Mouse (Mus musculus) liver, adult (tissue): ENCODE data around the gene Mfn2.

Experiments
- GATA4 ChIP-seq: IDR thresholded peaks from 2 replicates; pipeline ENCODE4 v1.6.1; 2014; ENCODE audit warnings: mild to moderate bottlenecking, low read length; ENCODE audit not compliant: insufficient replicate concordance

Gene Mfn2

DNA sequence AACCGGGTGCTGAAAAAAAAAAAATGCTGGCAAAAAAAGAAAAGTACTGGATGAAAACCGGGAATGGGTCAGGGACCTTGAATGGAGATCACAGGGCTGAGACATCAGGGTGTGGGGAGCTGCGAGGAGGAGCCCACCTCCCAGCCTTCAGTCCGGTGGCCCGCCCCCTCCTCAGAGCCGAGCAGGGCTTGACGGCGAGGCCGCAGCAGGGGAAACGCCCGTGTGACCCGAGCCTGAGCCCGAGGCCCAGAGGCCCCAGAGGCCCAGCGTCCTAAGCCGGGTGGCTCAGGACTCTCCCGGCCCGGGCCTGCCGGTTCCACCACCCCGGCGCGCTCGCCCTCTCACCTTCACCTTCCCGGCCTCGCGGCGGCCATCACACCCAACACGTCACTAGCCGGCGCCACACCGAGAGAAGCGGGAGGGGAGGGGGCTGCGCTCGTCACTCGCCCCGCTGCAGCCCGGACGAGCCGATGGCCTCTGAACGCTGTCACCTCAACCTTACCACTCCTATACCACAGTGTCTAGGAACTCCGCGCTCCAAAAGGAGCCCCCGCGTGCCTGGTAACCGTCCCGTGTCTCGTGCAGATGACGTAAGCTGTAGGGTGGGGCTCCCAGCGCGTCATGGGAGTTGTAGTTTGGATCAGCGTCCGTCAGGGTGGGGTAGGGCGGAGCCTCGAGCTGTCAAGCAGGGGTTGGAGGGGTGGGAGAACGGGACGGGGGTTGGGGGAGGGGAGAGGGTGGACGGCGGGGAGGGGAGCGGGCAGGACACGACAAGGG, at the start of gene Mfn2:
Mfn2 (minus strand) TSS at position 392 of the 777 bp plus-strand sequence.
- TF ChIP-seq GATA4, result no peak

DNA sequence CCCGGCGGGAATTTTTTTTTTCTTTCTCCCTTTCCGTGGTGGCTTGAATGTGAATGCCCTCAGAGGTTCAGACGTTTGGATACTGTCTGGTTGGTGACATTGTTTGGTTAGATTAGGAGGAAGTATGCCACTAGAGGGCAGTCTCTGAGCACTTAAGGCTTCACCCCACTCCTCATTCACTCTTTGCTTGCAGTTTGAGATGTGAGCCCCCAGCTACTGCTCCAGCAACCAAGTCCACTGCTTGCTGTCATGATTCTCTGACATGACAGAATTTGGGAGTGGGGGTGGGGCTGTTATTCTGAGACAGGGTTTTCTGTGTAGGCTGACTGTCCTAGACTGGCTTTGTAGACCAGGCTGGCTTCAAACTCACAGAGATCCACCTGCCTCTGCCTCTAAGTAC, 49.1 kb upstream of the Mfn2 start:
- no peak for TF ChIP-seq GATA4

GRCm38 (mm10) chr4:147947511-147947910, 43.0 kb upstream of the Mfn2 start:
- TF ChIP-seq GATA4, result no peak

DNA sequence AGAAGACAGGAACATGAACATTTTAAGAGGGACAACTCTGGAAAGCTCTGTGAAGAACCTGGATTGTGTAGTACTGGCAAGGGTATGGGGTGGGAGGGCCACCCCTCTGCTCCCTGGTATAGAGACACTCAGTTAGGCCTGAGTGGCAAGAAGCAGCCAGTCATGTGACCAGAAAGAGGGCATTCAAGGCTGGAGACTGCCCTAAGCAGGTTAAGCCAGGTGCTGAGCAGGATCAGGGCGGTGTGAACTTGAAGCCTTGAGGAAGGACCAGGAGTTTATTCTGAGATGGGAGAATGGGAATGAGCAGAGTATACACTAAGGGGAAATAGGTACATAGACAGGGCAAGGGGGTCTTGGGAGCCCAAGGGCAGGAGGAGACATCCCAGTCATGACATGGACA, 38.5 kb upstream of the Mfn2 start:
- TF ChIP-seq GATA4, result no peak

DNA sequence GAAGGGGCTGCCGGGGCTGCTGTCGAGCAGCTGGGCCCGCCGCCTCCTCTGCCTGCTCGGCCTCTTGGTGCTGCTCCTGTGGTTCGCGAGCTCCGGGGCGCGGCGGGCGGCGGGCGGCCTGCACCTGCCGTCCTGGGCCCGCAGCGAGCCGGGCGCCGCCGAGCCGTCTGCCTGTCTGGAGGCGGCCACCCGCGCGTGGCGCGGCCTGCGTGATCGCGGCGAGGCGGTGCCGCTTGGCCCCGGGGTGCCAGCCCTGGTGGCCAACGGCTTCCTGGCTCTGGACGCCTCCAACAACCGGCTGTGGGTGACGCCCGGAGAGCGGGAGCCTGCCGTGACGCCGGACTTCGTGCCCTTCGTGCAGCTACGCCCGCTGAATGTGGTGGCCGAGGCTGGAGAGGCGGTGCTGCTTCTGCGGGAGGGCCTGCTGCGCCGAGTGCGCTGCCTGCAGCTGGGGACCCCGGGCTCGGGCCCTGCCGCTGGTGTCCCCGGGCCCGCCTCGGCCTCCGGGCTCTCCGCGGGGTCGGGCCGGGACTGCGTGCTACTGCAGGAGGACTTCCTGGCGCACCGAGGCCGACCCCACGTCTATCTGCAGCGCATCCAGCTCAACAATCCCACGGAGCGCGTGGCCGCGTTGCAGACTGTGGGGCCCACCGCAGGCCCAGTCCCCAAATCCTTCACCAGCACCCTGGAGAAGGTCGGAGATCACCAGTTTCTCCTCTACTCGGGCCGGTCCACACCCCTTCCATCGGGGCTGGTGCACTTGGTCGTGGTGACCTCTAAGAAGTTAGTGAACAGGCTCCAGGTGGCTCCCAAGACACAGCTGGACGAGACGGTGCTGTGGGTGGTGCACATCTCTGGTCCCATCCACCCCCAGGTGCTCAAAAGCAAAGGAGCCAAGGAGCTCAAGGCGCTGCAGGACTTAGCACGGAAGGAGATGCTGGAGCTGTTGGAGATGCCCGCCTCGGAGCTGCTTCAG, 36.8 kb upstream of the Mfn2 start:
- no peak for TF ChIP-seq GATA4

GRCm38 (mm10) chr4:147940576-147941044, 36.1 kb upstream of the Mfn2 start, which contains the start of gene 2510039O18Rik:
Gene 2510039O18Rik, plus strand, starts transcription at chr4:147940895.
- TF ChIP-seq GATA4, result no peak

DNA sequence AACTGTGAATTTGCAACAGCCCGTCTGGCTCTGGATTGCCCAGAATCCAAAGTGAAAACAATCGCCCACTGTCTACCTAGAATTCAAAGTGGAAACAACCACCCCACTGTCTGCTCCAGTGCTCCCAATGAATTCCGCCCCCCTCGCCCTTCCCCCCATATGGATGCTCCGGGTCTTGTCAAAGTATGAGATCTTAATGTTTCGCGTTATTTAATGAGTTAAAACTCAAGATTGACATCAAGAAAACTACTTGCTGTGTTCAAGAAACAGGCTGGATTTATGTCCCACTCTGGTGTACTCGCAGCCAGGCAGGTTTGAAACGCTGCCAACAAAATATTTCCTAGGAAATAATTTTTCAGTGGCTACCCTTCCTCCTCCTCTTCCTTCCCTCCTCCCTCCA, 35.6 kb upstream of the Mfn2 start:
- no peak for TF ChIP-seq GATA4

DNA sequence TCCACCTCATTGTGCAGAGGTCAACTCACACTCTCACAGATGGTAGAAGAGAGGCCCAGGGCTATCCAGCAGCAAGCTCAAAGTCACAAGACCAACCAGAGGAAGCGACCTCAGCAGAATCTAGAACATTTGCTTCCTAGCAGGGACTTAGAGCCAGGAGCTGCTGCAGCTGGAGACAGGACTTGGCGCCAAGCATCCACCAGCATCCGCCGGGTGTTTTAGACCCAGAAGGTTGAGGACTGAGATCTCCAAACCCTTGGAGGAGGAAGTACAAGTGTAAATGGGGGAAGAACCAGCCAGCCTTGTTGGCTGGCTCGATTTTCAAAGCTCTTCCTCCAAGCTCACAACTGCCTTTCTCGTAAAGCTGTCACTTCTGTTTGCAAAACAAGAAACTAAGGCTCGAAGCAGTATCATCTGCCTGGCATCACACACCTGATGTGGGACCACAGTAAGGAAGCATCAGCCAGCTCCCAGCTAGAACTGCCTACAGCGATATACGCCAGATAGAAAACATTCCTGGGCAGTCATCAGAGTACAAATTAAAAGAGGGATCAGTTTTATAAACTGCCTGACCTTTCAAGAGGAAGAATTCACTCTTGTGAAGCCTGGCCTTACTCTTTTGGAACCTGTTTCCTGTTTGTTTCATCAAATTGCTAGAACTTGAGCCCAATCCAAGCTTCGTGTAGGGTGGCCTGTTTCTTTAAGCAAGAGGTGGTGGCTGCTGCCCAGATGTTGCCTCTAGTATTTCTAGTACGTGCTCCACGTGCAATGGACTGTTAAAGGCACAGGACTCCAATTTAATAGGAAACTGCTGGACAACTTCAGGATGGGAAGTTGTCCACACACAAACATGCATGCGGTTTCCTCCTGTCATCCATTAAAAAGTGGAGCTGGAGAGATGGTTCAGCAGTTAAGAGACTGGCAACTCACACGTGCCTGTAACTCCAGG, 33.9 kb upstream of the Mfn2 start:
- TF ChIP-seq GATA4, result peak; percentile 27; the same call in 1 of the 2 replicates

GRCm38 (mm10) chr4:147937486-147937885, 33.0 kb upstream of the Mfn2 start:
- no peak for TF ChIP-seq GATA4

DNA sequence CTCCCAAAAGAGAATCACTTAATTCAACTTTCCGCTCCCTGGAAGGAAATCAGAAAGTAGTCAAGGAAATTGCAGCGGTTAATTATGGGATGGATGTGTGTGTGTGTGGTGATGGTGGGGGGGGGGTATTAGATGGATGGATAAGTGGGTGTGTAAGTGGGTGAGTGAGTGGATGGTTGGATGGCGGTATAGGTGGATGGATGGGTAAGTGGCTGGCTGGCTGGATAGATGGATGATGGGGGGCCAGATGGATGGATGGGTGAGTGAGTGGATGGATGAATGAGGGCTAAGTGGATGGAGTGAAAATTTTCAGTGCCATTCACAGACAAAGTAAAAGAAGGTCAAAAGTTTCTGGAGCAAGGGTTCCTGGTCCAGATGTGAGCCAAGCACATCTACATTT, 32.5 kb upstream of the Mfn2 start:
- no peak for TF ChIP-seq GATA4

DNA sequence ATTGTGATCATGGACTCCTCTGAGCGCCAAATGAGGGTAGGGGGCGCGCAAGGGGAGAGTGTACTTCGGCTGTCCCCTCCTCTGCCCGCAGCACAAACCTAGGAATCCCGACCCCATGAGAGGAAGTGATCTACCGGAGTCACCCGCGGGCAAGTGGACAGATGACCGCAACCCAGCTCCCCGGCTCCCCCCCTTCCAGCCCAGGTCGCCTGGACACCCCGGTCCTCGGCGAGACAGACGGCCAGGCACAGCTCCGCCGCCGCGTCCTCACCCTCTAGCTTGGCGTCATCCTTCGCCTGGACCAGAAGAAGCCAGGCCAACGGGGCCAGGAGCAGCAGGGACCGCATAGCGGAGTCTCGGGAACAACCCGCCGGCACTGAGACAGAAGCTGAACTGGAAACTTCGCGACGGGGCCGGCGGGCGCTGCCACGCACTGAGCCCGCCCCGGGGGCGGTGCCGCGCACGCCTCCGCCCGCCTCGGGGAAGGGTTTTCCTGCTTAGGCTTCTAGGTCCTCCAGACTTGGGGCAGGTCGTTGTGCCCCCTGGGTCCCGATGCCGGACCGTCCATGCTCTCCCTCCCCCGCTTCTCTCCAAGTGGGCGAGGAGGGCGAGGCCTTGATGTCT, 31.9 kb upstream of the Mfn2 start, which contains the start of gene Plod1:
Plod1 (minus strand) TSS at position 437 of the 624 bp plus-strand sequence.
- TF ChIP-seq GATA4, result no peak

DNA sequence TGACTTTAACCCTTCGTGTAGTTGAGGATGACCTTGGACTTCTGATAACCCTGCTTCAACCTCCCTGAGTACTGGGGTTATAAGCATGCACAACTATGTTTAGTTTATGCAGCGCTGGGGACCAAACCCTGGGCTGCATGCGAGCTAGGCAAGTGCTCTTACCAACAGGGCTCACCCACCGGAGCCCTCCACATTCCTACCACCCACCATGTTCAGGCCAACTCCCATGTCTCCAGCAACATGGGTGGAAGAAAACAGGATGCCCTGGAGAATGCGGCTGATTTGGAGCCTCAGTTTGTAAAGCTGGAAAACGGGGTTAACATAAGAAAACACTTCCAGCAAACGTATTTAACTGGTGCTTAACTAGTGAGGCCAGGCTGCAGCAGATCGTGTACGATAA, 31.4 kb upstream of the Mfn2 start:
- no peak for TF ChIP-seq GATA4

DNA sequence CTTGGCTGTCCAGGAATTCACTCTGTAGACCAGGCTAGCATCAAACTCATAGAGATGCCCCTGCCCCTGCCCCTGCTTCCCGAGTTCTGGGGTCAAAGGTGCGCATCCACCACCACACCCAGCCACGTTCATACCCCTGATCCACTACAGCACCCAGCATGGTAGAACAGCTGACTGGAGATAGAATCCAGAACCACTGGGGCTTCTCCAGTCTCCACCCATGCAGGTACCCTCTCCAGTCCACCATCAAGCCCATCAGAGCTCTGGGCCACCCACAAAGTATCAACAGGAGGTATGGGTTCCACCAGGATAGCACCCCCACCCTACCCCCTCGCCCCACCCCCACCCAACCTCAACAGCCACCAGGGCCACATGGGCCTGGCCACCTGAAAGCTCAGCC, 30.1 kb upstream of the Mfn2 start:
- TF ChIP-seq GATA4, result no peak

DNA sequence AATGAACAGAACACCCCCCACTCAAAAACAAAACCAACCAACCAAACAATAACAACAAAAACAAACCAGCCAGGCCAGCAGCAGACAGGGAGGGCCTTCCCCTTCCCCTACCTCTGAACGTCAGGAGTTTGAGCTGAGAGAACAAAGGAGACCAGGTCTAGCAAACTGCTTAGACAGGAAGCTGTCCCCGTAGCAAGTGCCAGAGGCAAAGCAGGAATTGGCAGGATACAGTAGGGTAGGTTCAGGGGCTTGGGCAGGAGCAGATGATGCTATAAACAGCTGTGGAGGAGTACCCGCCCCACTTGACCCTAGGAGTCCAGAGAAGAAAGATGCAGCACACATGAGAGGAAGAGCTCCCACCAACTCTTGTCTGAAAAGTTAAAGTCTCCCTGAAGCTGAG, 29.6 kb upstream of the Mfn2 start:
- TF ChIP-seq GATA4, result no peak
